Comparison of ENCODE assay signal across 21 mouse cellular contexts in genomic region chr11:50147958-50148476, GRCm38 (mm10). TPM values are rescaled to one million over a fixed set of nuclear protein-coding genes. Genes with fewer than 3 reads are reported as not detected.
DNase-seq lines count a peak whose midpoint lies in the region; ATAC-seq and TF ChIP-seq lines count a peak whose summit lies in the region.
"Had no signal": no experiment of that assay in that cellular context is flagged by ENCODE, and none has a peak within 500 bp of the region (broad histone marks: within the 10 kb centered on the region; RNA-seq: fewer than 3 reads in every experiment).

No protein-coding gene starts in this region.

- H3K4me1 ChIP-seq in heart, embryonic 12.5 days (replicated peaks) = peaks cover 13% of the 10 kb centered on the region
- H3K4me1 ChIP-seq in midbrain, postnatal 0 days (ENCODE audit: insufficient read depth, low read length) = no peaks in the 10 kb centered on the region
- H3K4me1 ChIP-seq in midbrain, embryonic 13.5 days (replicated peaks) = no peaks in the 10 kb centered on the region
- H3K4me1 ChIP-seq: forebrain, embryonic 10.5 days; limb, embryonic 15.5 days; midbrain, embryonic 15.5 days; stomach, embryonic 15.5 days had no signal

- peak overlapping the region; percentile 35; the same call in 1 of the 2 replicates for H3K27ac ChIP-seq in heart, embryonic 12.5 days (ENCODE audit: poor library complexity, severe bottlenecking)
- no peak overlapping the region for H3K27ac ChIP-seq in midbrain, postnatal 0 days (ENCODE audit: low read depth, low read length)
- H3K27ac ChIP-seq in midbrain, embryonic 13.5 days = no peak overlapping the region
- H3K27ac ChIP-seq: forebrain, embryonic 10.5 days; hindbrain, embryonic 14.5 days; limb, embryonic 15.5 days; midbrain, embryonic 15.5 days; stomach, embryonic 15.5 days had no signal

- H3K4me2 ChIP-seq in heart, embryonic 12.5 days = no peak overlapping the region
- H3K4me2 ChIP-seq in midbrain, postnatal 0 days (ENCODE audit: low read depth, low read length, poor library complexity, severe bottlenecking) = no peak overlapping the region
- H3K4me2 ChIP-seq in midbrain, embryonic 13.5 days (replicated peaks) = no peak overlapping the region
- H3K4me2 ChIP-seq: hindbrain, embryonic 14.5 days; limb, embryonic 15.5 days; midbrain, embryonic 15.5 days; stomach, embryonic 15.5 days had no signal

- peaks cover 86% of the 10 kb centered on the region for H3K36me3 ChIP-seq in heart, embryonic 12.5 days
- H3K36me3 ChIP-seq in midbrain, postnatal 0 days (ENCODE audit: insufficient read depth, low read length) = peaks cover 77% of the 10 kb centered on the region
- peaks cover 93% of the 10 kb centered on the region for H3K36me3 ChIP-seq in midbrain, embryonic 13.5 days

- no peak overlapping the region for H3K9ac ChIP-seq in heart, embryonic 12.5 days
- H3K9ac ChIP-seq in midbrain, postnatal 0 days (replicated peaks; ENCODE audit: low read length, poor library complexity, severe bottlenecking) = no peak overlapping the region
- H3K9ac ChIP-seq in midbrain, embryonic 13.5 days (replicated peaks) = no peak overlapping the region
- H3K9ac ChIP-seq: forebrain, postnatal 0 days; hindbrain, embryonic 14.5 days; limb, embryonic 15.5 days; midbrain, embryonic 15.5 days; stomach, embryonic 15.5 days had no signal

- TF ChIP-seq CTCF in midbrain, postnatal 0 days (IDR thresholded peaks at IDR 0.05) = 0 out of 2 replicates have a peak, but pooled peaks have one; percentile 2

- H3K27me3 ChIP-seq in heart, embryonic 12.5 days (replicated peaks) = no peaks in the 10 kb centered on the region
- H3K27me3 ChIP-seq in midbrain, postnatal 0 days (ENCODE audit: insufficient read depth, low read length) = no peaks in the 10 kb centered on the region
- H3K27me3 ChIP-seq in midbrain, embryonic 13.5 days = no peaks in the 10 kb centered on the region
- H3K27me3 ChIP-seq: limb, embryonic 15.5 days; megakaryocyte, embryonic 14.5 days; midbrain, embryonic 15.5 days; Patski; stomach, embryonic 15.5 days had no signal

- DNase-seq in cerebellum, adult 18-20 months = peak; percentile 52 to 63
- no peak for DNase-seq in cerebellum, postnatal 4 days (ENCODE audit: low spot score in 2 of 2)
- DNase-seq in heart, adult 9 months (ENCODE audit: low spot score in 2 of 2) = no peak
- no peak for DNase-seq in midbrain, postnatal 0 days (ENCODE audit: low spot score)
- no peak for DNase-seq in natural killer cell, adult 2 months (ENCODE audit: low spot score in 2 of 2)
- DNase-seq: forebrain, postnatal 0 days; kidney, adult 9 months; kidney, postnatal 25 days; liver, postnatal 0 days; right cerebral cortex, postnatal 14 days; thymus, postnatal 25 days had no signal

- no peak for ATAC-seq in heart, embryonic 12.5 days (ENCODE audit: insufficient number of reproducible peaks, low FRiP score)
- no peak for ATAC-seq in midbrain, postnatal 0 days (ENCODE audit: low FRiP score)
- ATAC-seq in midbrain, embryonic 13.5 days = no peak
- ATAC-seq: CD4-positive, CD25-positive, alpha-beta regulatory T cell, adult 4 months; forebrain, postnatal 0 days; liver, postnatal 0 days; midbrain, embryonic 15.5 days; Patski had no signal

- 90% methylated on average over 11 of the region's 11 CpGs for WGBS in heart, embryonic 12.5 days
- WGBS in midbrain, postnatal 0 days = 92% methylated on average over 11 of the region's 11 CpGs
- 92% methylated on average over 11 of the region's 11 CpGs for WGBS in midbrain, embryonic 13.5 days

- H3K9me3 ChIP-seq in heart, embryonic 12.5 days (replicated peaks) = no peaks in the 10 kb centered on the region
- H3K9me3 ChIP-seq in midbrain, postnatal 0 days (ENCODE audit: low read length) = no peaks in the 10 kb centered on the region
- H3K9me3 ChIP-seq in midbrain, embryonic 13.5 days = no peaks in the 10 kb centered on the region
- H3K9me3 ChIP-seq: forebrain, embryonic 10.5 days; limb, embryonic 15.5 days; megakaryocyte, embryonic 14.5 days; midbrain, embryonic 15.5 days; stomach, embryonic 15.5 days had no signal

- no peak overlapping the region for H3K4me3 ChIP-seq in heart, embryonic 12.5 days
- no peak overlapping the region for H3K4me3 ChIP-seq in midbrain, postnatal 0 days (ENCODE audit: low read depth, low read length)
- no peak overlapping the region for H3K4me3 ChIP-seq in midbrain, embryonic 13.5 days (replicated peaks)
- H3K4me3 ChIP-seq: forebrain, embryonic 10.5 days; limb, embryonic 15.5 days; megakaryocyte, embryonic 14.5 days; midbrain, embryonic 15.5 days; stomach, embryonic 15.5 days had no signal

RNA-seq across cellular contexts. Expression of gene Tbc1d9b, which starts 16.8 kb away (rescaled TPM):
- 35.5 and 35.9 TPM in 2 replicates for polyA plus RNA-seq in heart, embryonic 12.5 days (2016; fragmentation: Nextera tagmentation; extraction: Ambion mirVana)
- total RNA-seq in midbrain, postnatal 0 days (2014; rRNA removed) = 58.5 and 68.8 TPM in 2 replicates
- polyA plus RNA-seq in midbrain, postnatal 0 days (2015; fragmentation: Nextera tagmentation; extraction: Ambion mirVana) = 31.3 and 32.5 TPM in 2 replicates
- polyA plus RNA-seq in midbrain, embryonic 13.5 days (2015; fragmentation: Nextera tagmentation; extraction: Ambion mirVana) = 36.8 and 39.9 TPM in 2 replicates

RNA-seq across cellular contexts. Expression of gene Mrnip, which starts 26.2 kb away (rescaled TPM):
- 10.1 and 11.6 TPM in 2 replicates for polyA plus RNA-seq in heart, embryonic 12.5 days (2016; fragmentation: Nextera tagmentation; extraction: Ambion mirVana)
- total RNA-seq in midbrain, postnatal 0 days (2014; rRNA removed) = 37.1 and 41.3 TPM in 2 replicates
- 37.9 and 40.7 TPM in 2 replicates for polyA plus RNA-seq in midbrain, postnatal 0 days (2015; fragmentation: Nextera tagmentation; extraction: Ambion mirVana)
- polyA plus RNA-seq in midbrain, embryonic 13.5 days (2015; fragmentation: Nextera tagmentation; extraction: Ambion mirVana) = 34.1 and 35.1 TPM in 2 replicates

Comparison
In these comparisons a context has a peak if more than half of its experiments do, and no peak if none do; other contexts are left out.
1. DNase-seq: peak in cerebellum, adult 18-20 months (2 of 2); none in cerebellum, postnatal 4 days (0 of 2), heart, adult 9 months (0 of 2), midbrain, postnatal 0 days (single experiment) and natural killer cell, adult 2 months (0 of 2).